Mouse (Mus musculus) gonadal fat pad, adult 2 months (tissue): ENCODE measurements around the gene Aqp8. TPM values are rescaled to one million over a fixed set of nuclear protein-coding genes. Genes with fewer than 3 reads are reported as not detected.

Source experiments
- DNase-seq: peaks from one replicate; pipeline ENCODE4 v3.0.0-alpha.2; 2012; ENCODE audit warnings: low read depth
- polyA plus RNA-seq: library from polyadenylated mRNA; depleted of rRNA; stranded (reverse); fragments of >200 nt; gene quantifications from 2 replicates; pipeline ENCODE4 v1.2.3, GENCODE M21; 2012; rRNA removed

Aqp8 gene
- polyA plus RNA-seq = 0.24 and 0.58 TPM in 2 replicates

- no peak for DNase-seq
These were observed at the start of gene Aqp8 for GRCm38 (mm10) chr7:123462070-123462501. Gene Aqp8 (plus strand): TSS chr7:123462291.

- no peak for DNase-seq
These were observed 45.3 kb upstream of the Aqp8 start for GRCm38 (mm10) chr7:123416803-123417202.

- DNase-seq = no peak
These were observed 44.4 kb upstream of the Aqp8 start for GRCm38 (mm10) chr7:123417661-123418060.

DNA sequence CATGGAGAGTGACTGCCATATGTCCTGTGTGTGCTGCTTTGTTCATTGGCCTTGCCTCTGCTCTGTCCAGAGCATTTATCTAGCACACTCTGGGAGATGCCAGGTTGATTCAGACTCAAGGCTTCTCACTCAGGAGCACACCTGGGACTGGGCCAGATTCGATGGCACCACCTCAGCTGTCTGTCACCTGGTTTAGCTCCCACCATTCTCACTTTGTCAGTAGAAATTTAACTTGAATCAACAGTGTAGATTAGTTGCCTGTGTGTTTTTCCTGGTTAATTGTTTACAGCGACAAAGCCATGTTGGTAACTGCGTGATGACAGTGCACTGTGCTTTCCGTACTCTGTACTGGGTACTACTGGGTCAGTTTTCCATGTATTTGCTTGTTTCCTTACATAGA is 42.1 kb upstream of the Aqp8 start:
- no peak for DNase-seq

DNA sequence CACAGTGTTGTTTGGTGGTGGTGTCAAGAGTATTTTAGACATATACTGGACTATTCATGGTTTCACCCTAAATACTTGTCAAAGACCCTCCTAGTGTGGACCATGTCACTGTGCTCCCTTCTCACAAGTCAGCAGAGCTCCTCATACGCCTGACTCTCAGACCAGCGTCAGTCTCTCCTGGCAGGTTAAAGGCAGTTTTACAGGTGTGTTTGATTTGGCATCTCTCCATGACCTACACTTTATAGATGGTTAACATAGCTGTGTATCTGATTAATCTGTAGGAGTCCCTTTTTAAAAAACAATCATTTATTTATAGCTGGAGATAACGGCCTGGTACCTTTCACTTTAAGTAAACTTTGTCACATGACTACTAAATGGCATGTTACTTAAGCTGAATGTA is 40.1 kb upstream of the Aqp8 start:
- no peak for DNase-seq

GRCm38 (mm10) chr7:123424281-123424680 is 37.8 kb upstream of the Aqp8 start:
- no peak for DNase-seq

DNA sequence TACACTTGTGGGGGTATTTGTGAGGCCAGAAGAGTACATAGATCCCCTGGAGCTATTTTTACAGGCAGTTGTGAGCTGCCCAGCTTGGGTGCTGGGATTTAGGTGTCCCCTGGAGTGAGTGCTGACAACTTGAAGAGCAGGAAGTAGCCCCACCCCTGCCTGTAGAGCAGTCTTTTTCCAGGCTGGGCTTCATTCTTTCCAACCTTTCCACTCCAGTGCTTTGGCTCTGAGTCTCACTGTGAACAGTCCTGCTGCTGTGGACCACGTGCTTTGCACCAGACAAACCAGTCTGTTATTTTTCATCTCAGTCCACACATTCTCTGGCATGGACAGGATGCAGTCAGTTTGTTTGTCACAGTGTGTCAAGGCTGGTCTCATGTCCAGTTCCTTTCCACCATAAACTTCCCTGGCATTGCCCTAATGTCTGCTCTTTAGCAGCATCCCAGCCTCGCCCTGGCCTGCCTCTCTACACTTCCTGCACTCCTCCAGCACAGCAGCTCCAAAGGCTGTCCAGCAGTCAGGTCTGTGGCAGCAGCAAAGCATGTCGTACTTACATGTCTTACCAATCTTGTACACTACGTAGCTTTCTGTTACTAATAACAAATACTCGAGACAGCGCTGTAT is 36.8 kb upstream of the Aqp8 start:
- no peak for DNase-seq

DNA sequence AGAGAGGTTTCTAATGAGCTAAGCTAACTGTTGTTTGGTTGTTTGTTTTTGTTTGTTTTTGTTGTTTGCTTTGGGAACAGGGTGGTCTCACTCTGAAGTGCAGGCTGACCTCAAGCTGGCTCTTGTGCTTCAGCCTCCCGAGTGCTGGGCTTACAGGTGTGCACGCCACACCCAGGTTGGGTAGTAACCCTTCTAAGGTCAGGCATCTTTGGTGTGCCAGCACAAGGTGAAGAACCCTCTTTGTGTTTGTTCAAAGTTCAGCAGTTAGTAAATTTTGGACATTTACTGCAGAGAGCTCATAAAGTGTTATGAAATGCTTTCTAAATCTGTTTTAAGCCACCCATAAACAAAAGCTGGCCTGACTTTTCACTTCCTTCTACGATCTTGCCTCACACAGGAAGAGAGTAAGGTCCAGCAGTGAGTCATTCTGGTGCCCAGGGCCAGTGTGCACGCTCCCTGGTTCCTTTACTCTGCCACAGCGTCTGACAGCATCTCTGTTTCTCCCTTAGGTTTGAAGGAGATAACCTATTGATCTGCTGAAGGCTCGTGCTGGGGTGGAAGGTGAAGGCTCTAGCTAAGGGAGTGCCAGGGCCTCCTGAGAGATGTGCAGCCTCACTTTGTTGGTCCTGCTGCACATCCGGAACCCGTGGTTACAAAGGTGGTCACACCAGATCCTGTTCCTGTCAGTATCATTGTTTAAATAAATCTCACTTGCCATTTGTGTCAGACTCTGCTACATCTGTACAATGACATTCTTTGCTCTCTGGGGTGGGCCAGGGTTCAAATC is 32.3 kb upstream of the Aqp8 start:
- DNase-seq = no peak

DNA sequence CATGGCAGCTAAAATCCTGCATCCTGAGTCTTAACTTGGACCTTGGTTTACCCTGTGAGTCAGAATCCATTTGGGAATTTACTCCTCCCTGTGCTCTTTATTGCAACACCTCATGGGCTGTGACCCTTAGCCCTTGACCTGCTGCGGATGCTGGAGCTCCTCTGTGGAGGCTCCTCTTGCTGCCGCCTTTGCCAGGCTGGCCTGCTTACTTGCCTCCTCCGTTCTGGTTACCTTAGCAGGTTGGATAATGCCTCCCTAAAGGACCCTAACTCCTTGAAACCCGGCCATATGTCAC is 31.7 kb upstream of the Aqp8 start:
- no peak for DNase-seq

- no peak for DNase-seq
These were observed 30.9 kb upstream of the Aqp8 start for GRCm38 (mm10) chr7:123431206-123431605.

- no peak for DNase-seq
These were observed 20.0 kb upstream of the Aqp8 start for GRCm38 (mm10) chr7:123442079-123442478.

GRCm38 (mm10) chr7:123448794-123449193 is 13.3 kb upstream of the Aqp8 start:
- no peak for DNase-seq

DNA sequence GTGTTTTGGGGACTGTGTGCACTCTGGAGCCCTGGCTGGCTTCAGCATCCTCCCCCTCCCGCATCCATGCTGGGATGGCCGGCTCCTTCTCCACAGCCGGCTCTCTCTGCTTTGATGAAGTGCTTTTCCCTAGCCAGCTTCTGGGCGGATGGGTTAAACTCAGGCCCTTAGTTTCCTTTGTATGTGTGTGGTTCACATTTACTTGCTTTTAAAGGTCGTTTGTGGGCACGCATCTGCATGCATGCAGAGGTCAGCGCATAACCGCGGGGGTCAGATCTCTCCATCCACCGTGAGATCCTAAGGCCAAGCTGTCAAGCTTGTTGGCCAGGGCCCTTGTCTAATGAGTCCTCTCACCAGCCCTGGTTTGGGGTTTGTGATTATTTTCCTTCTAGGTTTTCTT is 12.4 kb upstream of the Aqp8 start:
- no peak for DNase-seq

- DNase-seq = no peak
These were observed 11.6 kb upstream of the Aqp8 start for GRCm38 (mm10) chr7:123450515-123450914.

DNA sequence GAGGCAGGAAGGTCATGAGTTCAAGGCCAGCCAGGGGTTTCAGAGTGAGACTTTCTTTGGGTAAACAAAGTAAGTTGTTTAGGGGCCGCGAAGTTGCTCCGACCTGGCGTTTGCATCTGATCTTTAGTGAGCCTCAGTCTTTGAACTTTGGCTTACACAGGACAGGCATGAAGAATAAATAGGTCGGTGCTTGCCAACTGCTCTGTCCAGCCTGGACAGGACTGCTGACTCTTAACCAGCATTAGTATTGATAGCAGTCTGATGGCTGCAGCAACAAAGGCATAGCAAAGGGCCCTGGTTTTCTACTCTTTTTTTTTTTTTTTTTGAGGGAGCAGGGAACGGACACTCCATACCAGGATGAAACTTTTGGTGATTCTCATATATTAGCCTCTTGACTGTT is 9.5 kb upstream of the Aqp8 start:
- no peak for DNase-seq

DNA sequence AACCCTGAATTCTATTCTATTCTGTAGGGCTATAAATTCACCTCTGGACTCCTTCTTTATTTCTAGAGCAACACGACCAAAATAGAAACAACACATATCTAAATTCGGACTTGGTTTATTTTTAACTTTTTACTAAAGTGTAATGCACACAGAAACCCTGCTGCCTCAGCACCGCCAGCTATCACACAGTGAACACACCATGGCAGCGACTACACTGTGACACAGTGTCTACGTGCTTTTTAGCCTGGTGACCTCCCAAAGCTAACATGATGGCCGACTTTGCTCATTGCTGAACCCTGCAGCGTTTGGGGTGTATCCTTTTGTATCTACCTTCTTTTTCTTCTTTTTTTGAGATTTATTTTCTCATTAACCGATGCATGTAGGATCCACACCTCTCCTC is 9.0 kb upstream of the Aqp8 start:
- DNase-seq = no peak

GRCm38 (mm10) chr7:123455088-123455487 is 7.0 kb upstream of the Aqp8 start:
- DNase-seq = no peak

- no peak for DNase-seq
These were observed 3.8 kb upstream of the Aqp8 start for GRCm38 (mm10) chr7:123458309-123458708.

- DNase-seq = no peak
These were observed 2.8 kb upstream of the Aqp8 start for GRCm38 (mm10) chr7:123459247-123459646.

DNA sequence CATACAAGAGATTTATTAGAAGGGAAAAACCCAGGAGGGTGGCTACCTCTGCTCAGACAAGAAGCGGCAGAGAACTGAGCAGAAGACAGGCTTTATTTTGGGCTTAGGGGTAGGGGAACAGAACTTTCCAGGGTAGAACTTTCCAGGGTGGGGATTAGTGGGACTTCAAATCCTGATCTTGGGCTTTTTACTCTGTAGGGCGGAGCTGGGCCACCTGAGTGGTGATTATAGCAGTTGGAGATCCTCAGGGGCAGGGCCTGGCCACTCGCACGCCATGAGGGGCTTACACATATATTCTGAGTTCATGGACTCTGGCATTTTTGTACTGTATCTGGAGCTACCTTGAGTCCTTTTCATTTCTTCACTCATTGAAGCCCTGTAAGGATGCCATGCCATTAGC is 775 bp upstream of the Aqp8 start:
- DNase-seq = no peak

DNA sequence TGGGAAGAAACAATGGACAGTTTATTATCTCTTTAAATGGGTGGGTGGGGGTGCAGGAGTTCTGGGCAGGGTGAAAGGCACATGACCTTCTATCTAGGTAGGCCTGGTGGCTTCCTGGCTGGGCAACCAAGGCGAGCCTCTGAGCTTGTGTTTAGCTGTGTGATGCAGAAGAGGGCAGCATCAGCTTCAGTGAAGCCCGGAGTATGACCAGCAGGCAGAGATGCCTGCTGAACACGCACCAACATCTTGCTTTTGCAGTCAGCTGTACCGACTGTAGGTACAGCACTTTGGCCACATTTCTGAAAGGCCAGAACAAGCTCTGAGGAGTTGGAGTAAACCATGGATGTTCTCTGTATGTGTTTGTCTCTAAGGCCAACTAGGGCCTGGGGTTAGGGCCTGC is 1.5 kb downstream of the Aqp8 start:
- DNase-seq = no peak

DNA sequence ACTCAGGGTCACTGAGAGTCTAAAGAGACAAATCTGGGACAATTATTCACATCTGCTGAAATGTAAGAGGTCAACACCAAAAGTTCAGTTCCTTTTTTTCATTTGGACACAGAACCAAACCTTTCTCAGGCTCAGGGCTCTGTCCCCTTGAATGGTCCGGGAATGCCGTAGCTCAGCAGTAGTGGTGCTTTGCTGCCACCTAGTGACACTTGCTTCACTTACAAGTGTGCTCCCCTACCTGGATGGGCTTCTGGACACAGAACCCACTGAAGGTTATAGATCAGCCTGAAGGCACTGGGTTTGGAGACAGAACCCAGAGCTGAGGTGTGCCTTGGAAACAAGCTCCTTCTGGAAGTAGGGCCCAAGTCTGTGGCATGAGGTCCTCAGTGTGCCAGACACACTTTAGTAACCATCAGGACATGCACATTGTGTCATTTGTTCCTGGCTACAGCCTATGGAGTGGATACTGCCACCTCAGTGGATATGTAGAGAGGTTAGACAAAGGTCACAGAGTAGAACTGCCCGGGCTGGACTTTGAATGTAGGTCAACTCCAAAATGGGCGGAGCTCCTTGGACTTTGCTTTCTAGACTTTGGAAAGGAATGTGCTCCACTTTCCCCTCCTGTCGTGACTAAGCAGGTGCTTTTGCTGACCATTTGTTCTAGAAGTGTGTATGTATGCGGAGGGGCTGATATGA is 3.7 kb downstream of the Aqp8 start:
- DNase-seq = peak; percentile 4

GRCm38 (mm10) chr7:123467961-123468360 is 5.9 kb downstream of the Aqp8 start:
- DNase-seq = no peak
